In the genomic region with DNA sequence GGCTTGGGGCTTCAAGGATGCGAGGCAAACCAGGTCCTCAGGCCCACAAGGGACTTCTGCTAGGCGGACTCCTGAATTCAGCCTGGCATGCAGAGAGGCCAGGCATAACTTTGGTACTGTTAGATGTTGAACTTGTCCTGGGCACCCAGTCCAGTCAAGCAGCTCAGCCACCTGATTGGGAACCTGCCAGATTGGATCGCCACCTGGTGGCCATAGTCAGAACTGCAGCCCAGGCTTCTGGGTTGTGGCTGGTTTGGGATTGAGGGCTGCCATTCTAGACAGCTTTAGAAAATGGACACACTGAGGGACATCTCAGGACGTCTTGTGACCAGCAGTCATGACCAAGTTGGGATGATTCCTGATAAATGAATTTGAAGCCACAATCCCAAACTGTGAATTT, we compare ENCODE assay signal across 8 mouse cellular contexts. TPM values are rescaled to one million over a fixed set of nuclear protein-coding genes. Genes with fewer than 3 reads are reported as not detected.
A peak's percentile ranks its signal among the peaks of the same experiment; 100 is the strongest.
DNase-seq lines count a peak whose midpoint lies in the region; ATAC-seq and TF ChIP-seq lines count a peak whose summit lies in the region.

No protein-coding gene starts in this region.

- no peaks in the 10 kb centered on the region for H3K27me3 ChIP-seq in kidney, embryonic 14.5 days (ENCODE audit: control insufficient read depth, insufficient read depth, low read length)
- H3K27me3 ChIP-seq in kidney, postnatal 0 days (ENCODE audit: insufficient read depth, low read length), result no peaks in the 10 kb centered on the region
- peaks cover 10% of the 10 kb centered on the region for H3K27me3 ChIP-seq in liver, embryonic 13.5 days
- H3K27me3 ChIP-seq in neural tube, embryonic 14.5 days (ENCODE audit: control insufficient read depth, insufficient read depth, low read length), result no peaks in the 10 kb centered on the region

- ATAC-seq in kidney, embryonic 14.5 days (ENCODE audit: low FRiP score, low TSS enrichment), result no peak
- no peak for ATAC-seq in kidney, postnatal 0 days (replicated peaks; ENCODE audit: low FRiP score, low read depth)
- ATAC-seq in liver, embryonic 13.5 days (ENCODE audit: low read depth), result peak; percentile 42
- ATAC-seq in neural tube, embryonic 14.5 days (ENCODE audit: low read depth), result peak; percentile 20; the same call in 1 of the 2 replicates

- H3K4me1 ChIP-seq in kidney, embryonic 14.5 days (ENCODE audit: control insufficient read depth, insufficient read depth, low read length), result peaks cover 18% of the 10 kb centered on the region
- H3K4me1 ChIP-seq in kidney, postnatal 0 days (replicated peaks; ENCODE audit: insufficient read depth, low read length), result peaks cover 23% of the 10 kb centered on the region
- peaks cover 67% of the 10 kb centered on the region for H3K4me1 ChIP-seq in liver, embryonic 13.5 days (replicated peaks)
- peaks cover 5% of the 10 kb centered on the region; the same call in 1 of the 2 replicates for H3K4me1 ChIP-seq in neural tube, embryonic 14.5 days (ENCODE audit: control insufficient read depth, insufficient read depth, low read length)

- no peak overlapping the region for H3K4me3 ChIP-seq in kidney, embryonic 14.5 days (ENCODE audit: low read length)
- H3K4me3 ChIP-seq in kidney, postnatal 0 days (replicated peaks; ENCODE audit: low read depth, low read length), result no peak overlapping the region
- no peak overlapping the region for H3K4me3 ChIP-seq in liver, embryonic 13.5 days (replicated peaks)
- H3K4me3 ChIP-seq in neural tube, embryonic 14.5 days (ENCODE audit: low read depth, low read length), result no peak overlapping the region

- TF ChIP-seq CTCF in kidney, postnatal 0 days (IDR thresholded peaks at IDR 0.05; ENCODE audit: low read depth), result peak; percentile 97

- H3K9ac ChIP-seq in kidney, embryonic 14.5 days (ENCODE audit: low read depth, low read length), result no peak overlapping the region
- no peak overlapping the region for H3K9ac ChIP-seq in kidney, postnatal 0 days (ENCODE audit: low read depth, low read length)
- peak overlapping the region; percentile 39 for H3K9ac ChIP-seq in liver, embryonic 13.5 days
- no peak overlapping the region for H3K9ac ChIP-seq in neural tube, embryonic 14.5 days (replicated peaks; ENCODE audit: low read depth, low read length)

- H3K9me3 ChIP-seq in kidney, embryonic 14.5 days (ENCODE audit: control insufficient read depth, low read length), result no peaks in the 10 kb centered on the region
- no peaks in the 10 kb centered on the region for H3K9me3 ChIP-seq in kidney, postnatal 0 days (replicated peaks; ENCODE audit: low read length)
- H3K9me3 ChIP-seq in liver, embryonic 13.5 days (replicated peaks), result no peaks in the 10 kb centered on the region
- H3K9me3 ChIP-seq in neural tube, embryonic 14.5 days (ENCODE audit: control insufficient read depth, low read length), result no peaks in the 10 kb centered on the region

- no peak overlapping the region for H3K27ac ChIP-seq in kidney, embryonic 14.5 days (ENCODE audit: low read depth, low read length)
- no peak overlapping the region for H3K27ac ChIP-seq in kidney, postnatal 0 days
- peak overlapping the region; percentile 67 for H3K27ac ChIP-seq in liver, embryonic 13.5 days
- no peak overlapping the region for H3K27ac ChIP-seq in neural tube, embryonic 14.5 days (ENCODE audit: low read depth, low read length)

- no peak overlapping the region for H3K4me2 ChIP-seq in kidney, embryonic 14.5 days (replicated peaks; ENCODE audit: low read depth, low read length)
- no peak overlapping the region for H3K4me2 ChIP-seq in kidney, postnatal 0 days (ENCODE audit: low read length)
- H3K4me2 ChIP-seq in liver, embryonic 13.5 days, result peak overlapping the region; percentile 50
- H3K4me2 ChIP-seq in neural tube, embryonic 14.5 days (ENCODE audit: low read depth, low read length), result no peak overlapping the region

- WGBS in kidney, embryonic 14.5 days, result 29% methylated on average over 4 of the region's 4 CpGs
- WGBS in kidney, postnatal 0 days, result 29% methylated on average over 4 of the region's 4 CpGs
- WGBS in liver, embryonic 13.5 days (ENCODE audit: insufficient replicate concordance), result 12% methylated on average over 4 of the region's 4 CpGs
- 18% methylated on average over 4 of the region's 4 CpGs for WGBS in neural tube, embryonic 14.5 days

- peaks cover 52% of the 10 kb centered on the region for H3K36me3 ChIP-seq in kidney, embryonic 14.5 days (ENCODE audit: control insufficient read depth, insufficient read depth, low read length)
- peaks cover 26% of the 10 kb centered on the region for H3K36me3 ChIP-seq in kidney, postnatal 0 days (ENCODE audit: insufficient read depth, low read length)
- H3K36me3 ChIP-seq in liver, embryonic 13.5 days, result peaks cover 27% of the 10 kb centered on the region
- peaks cover 9% of the 10 kb centered on the region; the same call in 1 of the 2 replicates for H3K36me3 ChIP-seq in neural tube, embryonic 14.5 days (ENCODE audit: control insufficient read depth, insufficient read depth, low read length)

- peak; percentile 94 for DNase-seq in kidney, adult 18-20 months
- DNase-seq in cerebellum, adult 9-11 months, result peak; percentile 87
- peak; percentile 70 for DNase-seq in gastrocnemius, postnatal 25 days
- DNase-seq in kidney, postnatal 0 days (ENCODE audit: low spot score), result peak; percentile 79
- DNase-seq in liver, embryonic 13.5 days, result peak; percentile 80
- DNase-seq in testis, postnatal 14 days (ENCODE audit: low spot score), result peak; percentile 72

RNA-seq across cellular contexts. Expression of a gene that starts 7.1 kb away (rescaled TPM):
- polyA plus RNA-seq in kidney, embryonic 14.5 days (2014; fragmentation: Nextera tagmentation; extraction: Ambion mirVana), result 17.5 and 21.4 TPM in 2 replicates
- total RNA-seq in gastrocnemius, postnatal 25 days (2021), result 1 to 10 TPM; 1.7 to 2.6 TPM
- 15.7 and 16.9 TPM in 2 replicates for polyA plus RNA-seq in kidney, postnatal 0 days (2015; fragmentation: Nextera tagmentation; extraction: Ambion mirVana)
- 2.8 and 3.6 TPM in 2 replicates for polyA plus RNA-seq in liver, embryonic 13.5 days (2015; fragmentation: Nextera tagmentation; extraction: Ambion mirVana)
- 2.3 and 5.6 TPM in 2 replicates for polyA plus RNA-seq in neural tube, embryonic 14.5 days (2014; fragmentation: Nextera tagmentation; extraction: Ambion mirVana)

RNA-seq across cellular contexts. Expression of a gene that starts 16.8 kb away (rescaled TPM):
- polyA plus RNA-seq in kidney, embryonic 14.5 days (2014; fragmentation: Nextera tagmentation; extraction: Ambion mirVana), result 0.29 and 0.47 TPM in 2 replicates
- not detected for total RNA-seq in gastrocnemius, postnatal 25 days (2021)
- polyA plus RNA-seq in kidney, postnatal 0 days (2015; fragmentation: Nextera tagmentation; extraction: Ambion mirVana), result 0.09 and 0.13 TPM in 2 replicates
- 0.07 and 0.09 TPM in 2 replicates for polyA plus RNA-seq in liver, embryonic 13.5 days (2015; fragmentation: Nextera tagmentation; extraction: Ambion mirVana)
- 7.4 and 10.1 TPM in 2 replicates for polyA plus RNA-seq in neural tube, embryonic 14.5 days (2014; fragmentation: Nextera tagmentation; extraction: Ambion mirVana)

RNA-seq across cellular contexts. Expression of a gene that starts 28.1 kb away (rescaled TPM):
- 103 and 115 TPM in 2 replicates for polyA plus RNA-seq in kidney, embryonic 14.5 days (2014; fragmentation: Nextera tagmentation; extraction: Ambion mirVana)
- total RNA-seq in gastrocnemius, postnatal 25 days (2021), result 10 to 100 TPM; 59.8 to 68.1 TPM
- 82.0 and 95.4 TPM in 2 replicates for polyA plus RNA-seq in kidney, postnatal 0 days (2015; fragmentation: Nextera tagmentation; extraction: Ambion mirVana)
- polyA plus RNA-seq in liver, embryonic 13.5 days (2015; fragmentation: Nextera tagmentation; extraction: Ambion mirVana), result 54.0 and 61.1 TPM in 2 replicates
- polyA plus RNA-seq in neural tube, embryonic 14.5 days (2014; fragmentation: Nextera tagmentation; extraction: Ambion mirVana), result 121 TPM in 2 replicates

RNA-seq across cellular contexts. Expression of a gene that starts 40.2 kb away (rescaled TPM):
- 0.51 and 0.74 TPM in 2 replicates for polyA plus RNA-seq in kidney, embryonic 14.5 days (2014; fragmentation: Nextera tagmentation; extraction: Ambion mirVana)
- total RNA-seq in gastrocnemius, postnatal 25 days (2021), result not detected
- polyA plus RNA-seq in kidney, postnatal 0 days (2015; fragmentation: Nextera tagmentation; extraction: Ambion mirVana), result 0.28 and 0.33 TPM in 2 replicates
- polyA plus RNA-seq in liver, embryonic 13.5 days (2015; fragmentation: Nextera tagmentation; extraction: Ambion mirVana), result 0.07 and 0.10 TPM in 2 replicates
- 60.1 and 60.7 TPM in 2 replicates for polyA plus RNA-seq in neural tube, embryonic 14.5 days (2014; fragmentation: Nextera tagmentation; extraction: Ambion mirVana)

RNA-seq across cellular contexts. Expression of a gene that starts 55.2 kb away (rescaled TPM):
- polyA plus RNA-seq in kidney, embryonic 14.5 days (2014; fragmentation: Nextera tagmentation; extraction: Ambion mirVana), result 2.5 and 5.5 TPM in 2 replicates
- total RNA-seq in gastrocnemius, postnatal 25 days (2021), result 1 to 10 TPM; 2.3 to 3.3 TPM
- 7.0 and 8.1 TPM in 2 replicates for polyA plus RNA-seq in kidney, postnatal 0 days (2015; fragmentation: Nextera tagmentation; extraction: Ambion mirVana)
- polyA plus RNA-seq in liver, embryonic 13.5 days (2015; fragmentation: Nextera tagmentation; extraction: Ambion mirVana), result 0.34 and 0.61 TPM in 2 replicates
- polyA plus RNA-seq in neural tube, embryonic 14.5 days (2014; fragmentation: Nextera tagmentation; extraction: Ambion mirVana), result 68.1 and 92.1 TPM in 2 replicates

Comparison
In these comparisons a context has a peak if more than half of its experiments do, and no peak if none do; other contexts are left out.
1. ATAC-seq: peak in liver, embryonic 13.5 days (single experiment) and neural tube, embryonic 14.5 days (single experiment); none in kidney, embryonic 14.5 days (single experiment) and kidney, postnatal 0 days (single experiment).
2. Peak in every context shown above with its lines, with median percentiles within 50 percentile points of each other: DNase-seq.